Mouse (Mus musculus): ENCODE data around the gene Sys1. TPM values are rescaled to one million over a fixed set of nuclear protein-coding genes. Genes with fewer than 3 reads are reported as not detected.

The Sys1 gene
- total RNA-seq, 4 experiments from 2014 or later: 25.2 to 28.5 (median 25.8) TPM

DNA sequence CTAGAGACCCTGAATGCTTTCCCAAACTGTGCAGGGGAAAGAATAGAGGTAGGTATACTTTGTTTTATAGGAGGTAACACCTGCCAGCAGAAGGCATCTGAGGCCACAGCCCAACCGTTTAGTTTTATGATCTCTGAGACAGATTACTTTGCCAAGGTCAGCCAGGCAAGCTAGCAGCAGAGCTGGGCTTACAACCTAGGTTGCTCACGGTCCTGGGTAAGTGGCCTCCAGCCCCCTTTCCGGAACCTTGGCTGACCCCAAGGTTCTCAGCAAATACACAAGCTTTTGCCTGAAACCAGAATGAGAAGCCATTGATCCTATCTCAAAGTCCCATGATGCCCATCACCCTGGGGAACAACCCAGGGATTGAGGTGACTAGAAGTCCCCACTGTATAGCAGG lies 22.1 kb upstream of the Sys1 start:
- DNase-seq (ENCODE audit: low spot score): no peak

DNA sequence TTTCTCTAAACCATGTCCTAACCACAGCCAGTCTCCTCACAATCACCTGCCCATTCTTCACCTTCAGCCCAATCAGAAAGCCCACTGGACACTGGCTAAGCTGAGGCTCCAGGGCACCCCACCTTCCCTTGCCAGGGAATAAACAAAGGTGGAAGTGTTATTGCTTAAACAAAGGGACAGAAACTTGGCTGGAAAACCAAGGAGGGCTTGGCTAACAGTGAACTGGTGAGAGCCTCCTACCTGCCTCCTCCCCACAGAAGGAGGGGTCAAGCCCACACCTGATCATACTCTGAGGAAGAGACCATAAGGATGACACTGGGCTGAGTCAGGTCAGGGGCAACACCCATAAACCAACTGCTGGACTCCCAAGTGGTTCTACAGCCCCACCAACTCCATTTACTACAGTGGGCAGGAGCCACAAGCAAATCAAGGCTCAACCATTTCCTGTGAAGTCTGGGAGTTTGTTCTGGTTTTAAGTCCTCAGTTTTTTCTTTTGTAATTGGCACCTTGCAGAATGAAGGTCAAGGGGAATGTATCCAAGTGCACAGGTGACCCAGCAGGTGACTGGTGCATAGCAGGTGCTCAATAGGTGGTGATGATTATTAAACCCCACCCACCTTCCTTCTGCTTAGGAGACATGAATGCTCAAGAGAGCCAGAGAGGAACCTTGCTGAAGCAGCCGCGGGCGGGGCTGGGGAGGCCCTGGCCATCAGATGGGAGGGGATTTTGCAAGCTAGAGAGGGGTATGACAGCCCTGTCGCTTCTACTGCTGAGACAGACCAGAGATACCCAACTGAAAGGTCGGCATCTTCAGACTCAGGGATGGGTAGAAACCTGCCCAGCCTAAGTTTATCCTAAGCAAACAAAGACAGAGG lies 21.3 kb upstream of the Sys1 start:
- no peak for DNase-seq (ENCODE audit: low spot score)

DNA sequence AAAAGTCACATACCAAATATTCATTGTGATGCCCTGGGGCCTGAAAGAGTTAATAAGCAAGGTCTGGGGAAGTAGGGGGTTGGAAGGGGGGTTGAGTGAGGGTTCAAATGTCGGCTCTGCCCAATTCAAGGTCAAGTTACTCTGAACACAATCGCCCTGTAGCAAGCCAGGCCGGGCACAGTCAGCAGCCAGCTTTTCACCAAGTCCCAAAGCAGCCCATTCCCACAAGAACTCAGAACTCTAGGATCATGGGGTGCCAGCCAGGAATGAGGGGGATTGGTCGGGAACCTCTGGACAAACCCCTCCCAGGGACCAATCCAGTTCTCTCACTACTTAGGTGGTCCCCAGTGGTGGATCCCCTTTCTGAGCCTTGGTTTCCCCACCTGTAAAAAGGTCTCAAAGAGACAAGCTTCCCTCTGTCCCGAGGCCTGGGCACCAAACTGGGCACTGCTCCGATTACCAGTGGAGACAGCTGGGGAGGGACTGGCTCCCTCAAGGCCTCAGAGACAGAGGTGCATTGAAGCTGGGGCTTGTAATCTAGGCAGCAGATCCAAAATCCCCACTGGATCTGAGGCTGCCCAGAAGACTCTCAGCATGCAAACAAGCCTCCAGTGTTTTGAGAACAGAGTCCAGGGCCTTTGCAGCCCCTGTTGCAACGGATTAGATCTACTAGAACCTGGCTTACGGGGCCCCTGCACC lies 20.4 kb upstream of the Sys1 start:
- no peak for DNase-seq (ENCODE audit: low spot score)

DNA sequence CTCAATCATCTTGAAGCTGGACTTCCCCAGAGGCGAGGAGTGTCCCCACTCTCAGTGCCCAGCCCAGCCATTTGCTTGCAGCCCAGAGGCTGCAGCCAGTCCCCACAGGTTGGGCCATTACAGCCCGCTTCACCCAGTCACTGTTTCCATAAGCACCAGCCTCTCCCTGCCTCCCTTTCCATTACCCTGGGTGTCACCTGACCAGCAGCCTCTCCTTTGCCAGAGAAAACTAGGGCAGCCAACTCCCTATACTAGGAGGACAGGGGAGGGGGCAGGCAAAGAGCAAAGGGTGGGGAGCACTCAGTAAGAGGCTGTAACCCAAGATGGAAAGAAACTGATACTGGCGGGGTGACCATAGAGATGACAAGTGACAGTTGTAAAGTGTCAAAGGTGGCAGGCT lies 19.8 kb upstream of the Sys1 start:
- DNase-seq (ENCODE audit: low spot score): no peak

- DNase-seq (ENCODE audit: low spot score): no peak
These were observed 19.1 kb upstream of the Sys1 start for GRCm38 (mm10) chr2:164437710-164438109.

DNA sequence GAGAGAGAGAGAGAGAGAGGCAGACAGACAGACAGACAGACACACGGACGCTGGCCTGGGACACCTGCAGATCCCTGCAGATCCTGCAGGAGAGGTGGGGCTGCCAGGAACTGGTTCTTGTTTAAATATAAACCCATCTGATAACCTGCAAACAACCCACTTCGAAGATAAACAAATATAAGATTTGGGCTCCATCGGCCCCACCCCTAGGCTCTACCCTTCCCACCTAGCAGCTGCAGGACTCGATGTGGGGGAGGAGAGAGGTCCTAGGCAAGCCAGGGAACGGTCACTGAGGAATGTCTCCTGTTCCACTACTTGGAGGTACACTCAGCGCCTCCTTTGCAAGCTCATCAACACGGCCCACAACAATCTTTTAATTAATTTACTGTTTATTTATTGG lies 18.5 kb upstream of the Sys1 start:
- DNase-seq (ENCODE audit: low spot score): no peak

DNA sequence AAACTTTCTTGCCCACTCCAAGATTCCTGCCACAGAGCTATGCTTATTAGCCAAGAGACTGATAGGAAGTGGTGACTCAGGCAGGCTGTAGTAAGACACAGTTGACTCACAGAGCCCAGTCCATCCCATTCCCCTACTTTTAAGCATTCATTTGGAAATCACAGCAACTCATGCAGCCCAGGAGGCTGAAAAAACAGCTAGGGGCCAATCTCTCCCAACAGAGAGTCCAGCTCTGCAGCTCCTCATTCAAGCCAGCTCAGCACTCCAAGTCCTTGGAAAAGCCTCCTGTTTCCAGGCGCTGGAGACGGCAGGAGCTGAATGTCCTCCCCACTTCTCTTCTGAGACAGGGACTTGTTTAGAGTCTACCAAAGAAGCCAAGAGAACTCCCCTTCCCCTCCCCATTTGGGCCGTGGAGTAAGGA lies 17.8 kb upstream of the Sys1 start:
- no peak for DNase-seq (ENCODE audit: low spot score)

GRCm38 (mm10) chr2:164440314-164440713 lies 16.4 kb upstream of the Sys1 start:
- DNase-seq (ENCODE audit: low spot score): no peak

GRCm38 (mm10) chr2:164441155-164441554 lies 15.6 kb upstream of the Sys1 start:
- no peak for DNase-seq (ENCODE audit: low spot score)

GRCm38 (mm10) chr2:164441731-164442130 lies 15.0 kb upstream of the Sys1 start:
- no peak for DNase-seq (ENCODE audit: low spot score)

- DNase-seq (ENCODE audit: low spot score): peak; percentile 55
These were observed 14.3 kb upstream of the Sys1 start for GRCm38 (mm10) chr2:164442315-164443050.

GRCm38 (mm10) chr2:164443051-164443437 lies 13.7 kb upstream of the Sys1 start:
- peak; percentile 82 for DNase-seq (ENCODE audit: low spot score)

GRCm38 (mm10) chr2:164443460-164444000 lies 13.2 kb upstream of the Sys1 start, which contains the start of gene Sdc4:
Gene Sdc4 (minus strand): TSS chr2:164443887.
- DNase-seq (ENCODE audit: low spot score): no peak

DNA sequence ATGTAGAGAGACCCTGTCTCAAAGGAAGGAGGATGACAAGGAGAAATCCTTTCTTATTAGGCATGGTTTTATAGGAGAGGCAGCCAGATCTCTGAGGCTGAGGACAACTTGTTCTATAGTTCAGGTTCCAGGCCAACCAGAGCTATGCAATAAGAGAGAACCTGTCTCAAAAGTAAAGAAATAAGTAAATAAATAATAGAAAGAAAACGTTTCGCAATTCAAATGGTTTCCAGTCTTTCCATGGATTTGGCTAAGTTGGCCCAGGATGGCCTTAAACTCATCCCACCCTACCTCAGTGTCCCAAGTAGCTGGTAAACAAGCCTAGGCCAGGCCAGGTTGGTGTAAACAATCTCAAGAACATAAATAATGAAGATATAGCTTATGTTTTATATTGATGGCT lies 12.1 kb upstream of the Sys1 start:
- DNase-seq (ENCODE audit: low spot score): no peak

- no peak for DNase-seq (ENCODE audit: low spot score)
These were observed 11.2 kb upstream of the Sys1 start for GRCm38 (mm10) chr2:164445399-164446085.

- no peak for DNase-seq (ENCODE audit: low spot score)
These were observed 10.7 kb upstream of the Sys1 start for GRCm38 (mm10) chr2:164446086-164446469.

DNA sequence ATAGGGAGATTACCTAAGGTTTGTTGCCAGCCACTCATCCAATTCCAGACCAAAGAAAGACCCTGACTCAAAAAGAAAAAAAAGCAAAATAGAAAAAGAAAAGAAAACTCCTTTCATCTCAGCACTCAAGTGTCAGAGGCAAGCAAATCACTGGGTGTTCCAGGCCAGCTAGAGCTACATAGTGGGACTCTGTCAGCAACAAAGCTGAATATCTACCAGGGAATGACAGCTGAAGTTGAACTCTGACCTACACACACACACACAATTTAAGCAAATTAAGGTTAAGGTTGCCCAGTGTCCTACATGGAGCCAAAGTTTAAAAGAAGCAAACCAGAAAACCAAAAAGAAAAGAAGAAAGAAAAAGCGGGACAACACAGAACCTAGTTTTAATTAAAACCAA lies 8.6 kb upstream of the Sys1 start:
- no peak for DNase-seq (ENCODE audit: low spot score)

- no peak for DNase-seq (ENCODE audit: low spot score)
These were observed 7.8 kb upstream of the Sys1 start for GRCm38 (mm10) chr2:164448921-164449320.

DNA sequence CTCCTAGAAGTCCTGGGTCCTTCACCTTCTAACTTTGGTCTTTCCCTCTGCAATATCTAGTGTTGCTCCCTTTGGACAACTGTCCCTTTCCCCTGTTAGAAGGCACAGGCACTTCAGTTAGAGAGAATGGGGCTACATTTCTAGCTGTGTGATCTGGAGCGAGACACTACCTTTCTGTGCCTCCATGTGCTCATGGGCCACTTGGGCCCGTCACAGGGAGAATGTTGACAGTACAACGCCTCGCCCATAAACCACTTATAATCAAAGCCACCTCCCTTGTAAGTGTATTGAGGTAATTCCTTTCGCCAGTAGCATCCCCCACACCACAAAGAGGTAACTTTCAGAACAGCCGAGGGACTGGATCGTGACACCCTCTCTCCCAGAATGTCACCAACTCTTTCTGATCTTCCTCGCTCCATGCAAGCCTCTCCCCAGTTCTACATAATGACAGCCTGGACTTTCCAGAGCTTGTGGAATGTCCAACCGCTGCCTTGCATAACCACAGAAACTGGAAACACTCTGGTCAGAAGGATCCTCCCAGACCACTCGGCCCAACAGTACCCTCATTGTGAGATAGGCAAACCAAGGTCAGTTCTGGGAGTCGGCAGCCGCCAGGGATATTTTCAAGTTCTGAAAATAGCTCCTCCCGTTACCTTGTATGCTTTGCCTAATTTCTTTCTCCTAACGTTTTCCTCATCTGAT lies 7.3 kb upstream of the Sys1 start:
- no peak for DNase-seq (ENCODE audit: low spot score)

DNA sequence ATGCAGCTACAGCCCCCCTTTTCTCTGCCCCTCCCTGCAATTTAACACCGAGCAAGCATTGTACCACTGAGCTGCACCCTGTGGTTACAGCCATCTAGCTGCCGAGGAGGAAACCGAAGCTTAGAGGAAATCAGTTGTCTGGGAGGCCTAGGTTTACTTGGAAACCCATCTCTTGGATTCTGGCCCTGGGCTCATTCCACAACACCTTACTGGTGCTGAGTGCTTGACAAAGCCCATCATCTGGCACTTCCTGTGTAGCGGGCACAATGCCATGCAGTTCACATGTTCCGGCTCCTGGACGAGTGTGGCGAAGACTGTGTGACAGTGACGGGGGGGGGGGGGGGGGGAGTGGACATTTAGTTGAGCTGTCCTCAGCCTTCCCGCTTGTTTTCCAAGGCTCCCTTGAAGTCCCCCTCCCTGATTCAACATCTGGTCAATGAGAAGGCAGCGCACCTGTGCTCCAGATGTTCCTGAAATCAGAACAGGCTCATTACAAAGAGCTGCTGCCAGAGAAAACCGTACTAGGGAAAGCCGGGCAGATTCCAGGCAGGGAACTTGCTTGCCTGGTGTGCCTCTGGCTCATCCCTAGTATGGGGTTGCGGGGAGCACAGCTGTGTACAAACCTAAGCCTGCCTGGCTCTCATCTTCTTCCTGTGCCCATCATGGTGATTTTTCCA lies 4.6 kb upstream of the Sys1 start:
- DNase-seq (ENCODE audit: low spot score): peak; percentile 55
